Mouse (Mus musculus) stomach, postnatal 0 days (tissue): Measurements from ENCODE around the gene Gpm6a. TPM values are rescaled to one million over a fixed set of nuclear protein-coding genes. Genes with fewer than 3 reads are reported as not detected.

Experiments used
- ATAC-seq: fragments of 200-750 bp; cut with Nextera tagmentation; 2 replicates; pipeline ENCODE4 v1.8.0; 2017; ENCODE audit not compliant: low FRiP score, low TSS enrichment
- DNase-seq: peaks from one replicate; pipeline ENCODE4 v3.0.0-alpha.2; 2016; ENCODE audit warnings: low spot score
- H3K27ac ChIP-seq: fragments of 300-500 bp; sonication (generic); replicated peaks from 2 replicates; pipeline ENCODE4 v1.5.1; 2014; ENCODE audit warnings: mild to moderate bottlenecking, control low read depth
- H3K27me3 ChIP-seq: fragments of 300-500 bp; sonication (generic); 2 replicates; pipeline ENCODE4 v1.6.1; 2014; ENCODE audit warnings: low read length; ENCODE audit not compliant: control insufficient read depth, insufficient read depth
- H3K36me3 ChIP-seq: fragments of 300-500 bp; sonication (generic); 2 replicates; pipeline ENCODE4 v1.6.1; 2014; ENCODE audit warnings: low read length, mixed read lengths; ENCODE audit not compliant: control insufficient read depth, insufficient read depth
- H3K4me1 ChIP-seq: fragments of 300-500 bp; sonication (generic); replicated peaks from 2 replicates; pipeline ENCODE4 v1.6.1; 2014; ENCODE audit warnings: antibody characterized with exemption; ENCODE audit not compliant: control insufficient read depth, insufficient read depth
- H3K4me2 ChIP-seq: fragments of 300-500 bp; sonication (generic); replicated peaks from 2 replicates; pipeline ENCODE4 v1.6.1; 2014; ENCODE audit warnings: low read depth, mild to moderate bottlenecking, control low read depth, moderate library complexity
- H3K4me3 ChIP-seq: fragments of 300-500 bp; sonication (generic); 2 replicates; pipeline ENCODE4 v1.5.1; 2014; ENCODE audit warnings: low read depth, low read length, control low read depth
- H3K9ac ChIP-seq: fragments of 300-500 bp; sonication (generic); 2 replicates; pipeline ENCODE4 v1.6.1; 2014; ENCODE audit warnings: mild to moderate bottlenecking, low read length, control low read depth, mixed read lengths
- H3K9me3 ChIP-seq: fragments of 300-500 bp; sonication (generic); 2 replicates; pipeline ENCODE4 v1.6.1; 2016; ENCODE audit warnings: low read length; ENCODE audit not compliant: control insufficient read depth
- CTCF ChIP-seq: IDR thresholded peaks from 2 replicates; pipeline ENCODE4 v1.5.1; 2016; ENCODE audit warnings: antibody characterized with exemption, low read depth, mild to moderate bottlenecking, moderate library complexity
- EP300 ChIP-seq: optimal IDR thresholded peaks from 2 replicates; pipeline ENCODE3; 2016; ENCODE audit warnings: antibody characterized with exemption
- WGBS: fragments of 180-500 bp; shearing (Covaris S2); extraction: QIAGEN DNeasy Blood & Tissue Kit; methylation state at CpG from one replicate; pipeline ENCODE4 v1.1.7; 2014; 5-methylcytosine and 5-hydroxymethylcytosine counted together
- polyA plus RNA-seq: library from polyadenylated mRNA; unstranded; fragments of >200 nt; fragmentation: Nextera tagmentation; extraction: Ambion mirVana; gene quantifications from 2 replicates; pipeline ENCODE4 v1.2.1, GENCODE M21; 2015

Gpm6a gene
- polyA plus RNA-seq = 10.6 and 13.2 TPM in 2 replicates

DNA sequence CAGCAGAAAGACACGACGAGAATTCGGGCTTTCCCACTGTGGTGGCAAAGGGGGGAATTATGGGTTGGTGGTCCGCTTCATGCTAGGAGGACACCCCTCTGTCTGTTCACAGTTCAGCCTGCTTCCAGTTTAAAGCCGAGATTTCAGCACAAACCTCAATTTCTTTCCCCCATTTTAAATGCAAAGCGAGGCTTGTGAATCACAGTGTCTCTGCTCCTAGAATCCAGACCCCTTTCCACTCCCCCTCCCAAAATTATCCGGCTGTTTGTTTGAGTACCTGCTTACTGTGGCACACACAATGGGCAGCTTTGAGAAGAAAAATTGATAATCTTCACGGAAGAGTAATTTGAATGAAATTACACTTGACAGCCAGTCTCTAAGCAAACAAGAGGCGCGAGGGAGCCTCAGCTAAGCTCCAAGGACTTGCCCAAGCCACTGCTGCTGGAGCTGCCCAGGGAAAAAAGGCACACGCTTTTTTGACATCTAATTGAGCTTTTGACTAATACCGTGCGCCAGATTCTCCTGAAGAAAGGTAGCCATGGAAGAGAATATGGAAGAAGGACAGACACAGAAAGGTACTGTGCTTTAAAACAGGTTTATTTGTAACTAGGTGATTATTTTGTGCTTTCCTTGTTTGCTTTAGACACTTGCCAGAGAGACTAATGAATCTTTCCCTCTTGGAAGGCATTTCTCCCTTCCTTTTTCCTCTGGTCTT is at the start of gene Gpm6a:
Gene Gpm6a (plus strand): TSS at position 103 of the 715 bp plus-strand sequence.
- WGBS = 23% methylated on average over 13 of the region's 13 CpGs
- H3K4me1 ChIP-seq = no peaks in the 10 kb centered on the region
- H3K9me3 ChIP-seq = no peaks in the 10 kb centered on the region
- H3K4me3 ChIP-seq = no peak within 1 kb of the TSS
- ATAC-seq (no peak), DNase-seq (no peak)
- H3K4me2 ChIP-seq = no peak within 1 kb of the TSS
- TF ChIP-seq CTCF = no peak
- no peaks in the 10 kb centered on the region for H3K27me3 ChIP-seq
- no peak within 1 kb of the TSS for H3K27ac ChIP-seq
- H3K9ac ChIP-seq = no peak within 1 kb of the TSS
- no peaks in the 10 kb centered on the region for H3K36me3 ChIP-seq

DNA sequence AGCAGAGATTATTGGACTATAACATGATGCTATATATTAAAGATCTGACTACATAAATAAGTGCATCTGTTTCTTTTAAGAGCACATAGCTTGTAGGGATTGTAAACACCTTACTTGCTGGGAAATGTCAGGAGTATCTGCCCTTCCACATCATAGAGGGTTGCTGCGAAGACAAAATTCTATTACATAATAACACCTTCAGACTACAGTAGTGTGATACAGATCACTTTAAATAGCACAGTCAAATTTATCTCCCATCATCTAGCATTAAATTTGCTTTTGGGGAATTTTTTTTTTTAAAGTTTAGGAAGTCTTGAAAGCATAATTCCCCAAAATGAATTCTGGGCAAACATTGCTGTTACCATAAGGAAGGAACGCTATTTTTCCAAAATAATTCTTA is 41.8 kb upstream of the Gpm6a start:
- H3K4me2 ChIP-seq = no peak overlapping the region
- no peaks in the 10 kb centered on the region for H3K4me1 ChIP-seq
- 91% methylated on average over 2 of the region's 2 CpGs for WGBS
- no peaks in the 10 kb centered on the region for H3K9me3 ChIP-seq
- ATAC-seq (no peak), DNase-seq (no peak)
- no peak overlapping the region for H3K9ac ChIP-seq
- no peaks in the 10 kb centered on the region for H3K36me3 ChIP-seq
- no peaks in the 10 kb centered on the region for H3K27me3 ChIP-seq
- TF ChIP-seq CTCF (no peak), EP300 (no peak)
- no peak overlapping the region for H3K27ac ChIP-seq
- H3K4me3 ChIP-seq = no peak overlapping the region

DNA sequence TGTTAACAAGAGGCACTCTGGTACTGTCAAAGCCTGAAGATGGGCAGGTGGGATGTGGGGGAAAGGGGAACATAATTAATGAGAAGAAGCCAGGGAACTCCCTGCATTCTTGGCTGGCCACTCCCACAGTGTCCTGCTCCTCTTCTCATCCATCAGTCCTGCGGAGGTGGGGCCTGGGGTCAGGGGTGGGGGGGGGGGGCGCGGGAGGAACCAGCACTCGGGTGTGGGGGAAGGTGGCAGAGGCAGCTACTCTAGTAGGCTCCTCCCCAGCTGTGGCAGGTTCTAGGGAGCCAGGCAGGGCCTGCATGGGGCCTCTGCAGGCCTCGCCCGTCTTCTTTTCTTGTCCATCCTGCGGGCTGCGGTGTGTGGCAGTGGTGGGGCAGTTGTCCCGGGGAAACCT is 36.9 kb upstream of the Gpm6a start:
- Histone ChIP-seq H3K4me2 (no peak overlapping the region), H3K4me3 (no peak overlapping the region), H3K27ac (no peak overlapping the region), H3K4me1 (no peaks in the 10 kb centered on the region), H3K27me3 (no peaks in the 10 kb centered on the region), H3K36me3 (no peaks in the 10 kb centered on the region), H3K9ac (no peak overlapping the region), H3K9me3 (no peaks in the 10 kb centered on the region)
- DNase-seq (no peak), ATAC-seq (no peak)
- TF ChIP-seq CTCF = no peak
- no peak for TF ChIP-seq EP300
- WGBS = 63% methylated on average over 7 of the region's 9 CpGs

DNA sequence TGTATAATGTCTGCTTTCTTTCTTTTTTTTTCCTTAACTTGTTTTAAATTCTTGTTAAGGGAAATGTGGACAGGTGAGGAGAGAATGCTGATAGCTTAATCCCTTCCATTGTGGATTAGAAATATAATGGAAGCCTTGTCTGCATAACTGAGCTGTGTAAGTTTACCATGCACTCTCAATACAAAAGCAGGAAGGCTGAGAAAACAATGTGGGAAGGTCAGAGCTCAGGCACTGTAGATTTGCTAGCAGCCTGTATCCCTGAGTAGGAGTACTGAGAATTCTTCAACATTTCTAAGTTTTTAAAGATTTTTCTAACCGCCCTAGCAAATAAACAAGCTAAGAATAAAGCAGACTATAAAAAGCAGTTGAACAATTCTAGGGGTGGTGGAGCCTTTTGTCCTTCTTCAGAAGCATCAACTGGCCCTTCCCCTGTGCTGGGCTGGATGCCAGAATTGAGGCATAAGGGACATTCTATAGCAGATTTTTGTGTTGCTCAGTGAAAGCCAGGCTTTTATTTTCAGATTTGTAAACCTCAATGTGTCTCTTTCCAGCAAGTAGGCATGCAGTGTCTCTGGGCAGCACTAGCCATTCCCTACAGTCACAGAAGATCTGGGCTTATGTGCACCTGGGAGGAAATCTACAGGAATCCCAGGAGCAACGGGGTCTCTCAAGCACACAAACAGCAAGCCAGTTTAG is 32.3 kb upstream of the Gpm6a start:
- no peak for TF ChIP-seq EP300
- no peak for TF ChIP-seq CTCF
- Histone ChIP-seq H3K36me3 (no peaks in the 10 kb centered on the region), H3K4me1 (no peaks in the 10 kb centered on the region), H3K27me3 (no peaks in the 10 kb centered on the region), H3K4me2 (no peak overlapping the region), H3K9me3 (no peaks in the 10 kb centered on the region), H3K9ac (no peak overlapping the region), H3K27ac (no peak overlapping the region), H3K4me3 (no peak overlapping the region)
- 34% methylated on average over 2 of the region's 2 CpGs for WGBS
- no peak for DNase-seq
- no peak for ATAC-seq

DNA sequence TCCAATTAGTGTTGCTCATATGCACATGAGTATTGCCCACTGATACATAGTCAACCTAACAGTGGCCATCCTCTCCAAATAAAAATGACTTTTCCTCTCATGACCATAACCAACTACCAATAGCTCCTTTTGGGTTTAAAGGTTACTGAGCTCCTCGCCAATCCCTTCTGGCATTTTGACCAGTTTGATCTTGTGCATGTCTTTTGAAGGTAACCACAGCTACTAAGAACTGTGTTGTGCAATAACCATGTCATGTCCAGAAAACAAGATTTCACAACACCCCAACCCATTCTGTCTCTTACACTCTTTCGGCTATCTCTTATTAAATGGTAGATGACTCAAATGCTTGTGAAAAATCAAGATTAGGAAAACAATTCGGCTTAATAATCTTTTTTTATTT is 29.7 kb upstream of the Gpm6a start:
- ATAC-seq (no peak), DNase-seq (no peak)
- Histone ChIP-seq H3K27ac (no peak overlapping the region), H3K27me3 (no peaks in the 10 kb centered on the region), H3K9me3 (no peaks in the 10 kb centered on the region), H3K4me3 (no peak overlapping the region), H3K9ac (no peak overlapping the region), H3K4me1 (no peaks in the 10 kb centered on the region), H3K36me3 (no peaks in the 10 kb centered on the region), H3K4me2 (no peak overlapping the region)
- WGBS = 77% methylated on average over 3 of the region's 3 CpGs
- TF ChIP-seq CTCF (no peak), EP300 (no peak)

DNA sequence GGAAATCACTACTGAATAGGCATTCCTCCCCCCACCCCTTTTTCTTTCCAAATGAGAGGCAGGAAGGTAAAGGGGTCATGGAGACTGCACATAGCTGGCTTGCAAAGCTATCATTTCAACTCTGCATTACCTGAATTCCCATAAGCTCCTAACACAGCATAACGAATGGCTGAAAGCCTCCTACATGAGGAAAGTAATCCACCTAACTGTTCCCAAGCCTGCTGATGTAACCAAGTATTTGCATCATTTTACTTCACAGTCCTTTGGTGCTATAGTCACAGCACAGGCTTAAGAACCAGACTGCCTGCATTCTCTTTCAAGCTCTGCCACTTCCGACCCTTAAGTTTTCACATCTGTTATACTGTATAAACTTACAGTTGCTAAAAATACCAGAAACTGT is 22.3 kb upstream of the Gpm6a start:
- DNase-seq = no peak
- TF ChIP-seq EP300 = no peak
- TF ChIP-seq CTCF = no peak
- H3K9ac ChIP-seq = no peak overlapping the region
- no peak overlapping the region for H3K4me2 ChIP-seq
- no peaks in the 10 kb centered on the region for H3K4me1 ChIP-seq
- no peaks in the 10 kb centered on the region for H3K36me3 ChIP-seq
- no peaks in the 10 kb centered on the region for H3K27me3 ChIP-seq
- no peak overlapping the region for H3K4me3 ChIP-seq
- H3K9me3 ChIP-seq = no peaks in the 10 kb centered on the region
- WGBS = 48% methylated on average over 2 of the region's 2 CpGs
- ATAC-seq = no peak
- no peak overlapping the region for H3K27ac ChIP-seq
